In the genomic region with DNA sequence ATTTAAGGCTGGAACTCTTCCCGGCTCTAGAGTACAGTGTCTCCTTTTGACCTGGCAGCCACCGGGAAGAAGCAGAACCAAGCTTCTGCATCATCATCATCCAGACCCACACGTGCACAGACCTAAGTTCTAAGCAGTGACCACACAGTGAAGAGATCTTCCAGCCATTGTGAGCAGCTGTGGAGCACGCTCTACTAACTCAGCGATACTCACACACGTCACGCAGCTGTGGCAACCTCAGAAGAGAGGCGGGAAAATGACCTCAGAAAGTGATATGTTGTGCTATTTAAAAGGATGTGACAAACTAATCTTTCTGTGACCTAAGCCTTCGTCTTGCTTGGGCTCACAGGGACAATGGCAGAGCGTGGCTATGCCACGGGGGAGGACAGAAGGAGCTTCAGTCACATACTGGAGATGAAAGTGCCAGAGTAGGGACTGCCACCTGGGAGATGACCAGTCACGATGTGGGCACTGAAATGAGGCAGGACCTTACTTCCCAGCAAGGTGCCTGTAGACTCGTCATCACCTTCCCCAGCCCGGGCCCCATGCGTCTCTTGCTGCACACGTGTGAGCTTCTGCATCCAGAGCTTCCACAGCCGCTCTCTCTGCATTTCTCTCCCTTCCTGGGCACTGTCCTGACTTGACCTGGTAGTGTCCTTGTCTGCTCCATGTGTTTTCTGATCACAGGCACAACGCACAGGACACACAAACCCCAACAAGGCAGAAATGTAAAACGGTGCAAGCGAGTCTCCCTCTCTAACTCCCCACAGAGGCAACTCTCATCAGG, we compare ENCODE assay signal across 23 mouse cellular contexts. TPM values are rescaled to one million over a fixed set of nuclear protein-coding genes. Genes with fewer than 3 reads are reported as not detected.
DNase-seq lines count a peak whose midpoint lies in the region; TF ChIP-seq lines count a peak whose summit lies in the region.
"Had no signal": no experiment of that assay in that cellular context is flagged by ENCODE, and none has a peak within 500 bp of the region (broad histone marks: within the 10 kb centered on the region; RNA-seq: fewer than 3 reads in every experiment).

No protein-coding gene starts in this region.

- H3K4me2 ChIP-seq in CH12.LX (ENCODE audit: insufficient read depth, low read depth, poor library complexity, severe bottlenecking), result peak overlapping the region; percentile 37; the same call in 1 of the 2 replicates
- H3K4me2 ChIP-seq: embryonic facial prominence, embryonic 12.5 days; hindbrain, embryonic 14.5 days; kidney, embryonic 15.5 days; limb, embryonic 15.5 days; lung, embryonic 14.5 days; midbrain, embryonic 15.5 days; neural tube, embryonic 12.5 days had no signal

- TF ChIP-seq EP300 in CH12.LX (IDR thresholded peaks at IDR 0.05; ENCODE audit: low read length), result peak; percentile 23; the same call in 1 of the 2 replicates

- peaks cover 8% of the 10 kb centered on the region; the same call in 1 of the 2 replicates for H3K4me1 ChIP-seq in kidney, adult 2 months (ENCODE audit: control insufficient read depth, insufficient read depth, low read length)
- H3K4me1 ChIP-seq in CH12.LX (ENCODE audit: control insufficient read depth in 1 of 2, insufficient read depth in 2 of 2), result peaks cover 25 to 40% of the 10 kb centered on the region in 2 experiments
- H3K4me1 ChIP-seq: embryonic facial prominence, embryonic 12.5 days; midbrain, embryonic 15.5 days; neural tube, embryonic 12.5 days had no signal

- H3K9ac ChIP-seq in CH12.LX (ENCODE audit: insufficient read depth, low read depth), result no peak overlapping the region
- H3K9ac ChIP-seq: embryonic facial prominence, embryonic 12.5 days; hindbrain, embryonic 14.5 days; kidney, embryonic 15.5 days; limb, embryonic 15.5 days; liver, embryonic 14.5 days; lung, embryonic 14.5 days; midbrain, embryonic 15.5 days; neural tube, embryonic 12.5 days had no signal

- in situ Hi-C loops in CH12.LX (cut with MboI; ENCODE audit: low pct_ligation_motif_present, low pct_unique_long_range_greater_than_20kb, low sequenced_read_pairs), result loop anchor here (5.0 kb wide), 1 partner anchor 140 kb away; the partner anchor contains the start of gene Adam15

- intact Hi-C loops in heart, postnatal 25 days (cut with DNase I), result no loop called here

- no peak for TF ChIP-seq POLR2A in kidney, adult 2 months (IDR thresholded peaks at IDR 0.05; ENCODE audit: low read depth, low read length)
- no peak for TF ChIP-seq POLR2A in CH12.LX (IDR thresholded peaks at IDR 0.05; ENCODE audit: low read depth, low read length)

- dilution Hi-C loops in CH12.LX (cut with MboI; ENCODE audit: extremely low pct_ligation_motif_present, extremely low pct_unique_long_range_greater_than_20kb, low sequenced_read_pairs), result no loop called here

- 0 out of 2 replicates have a peak overlapping the region, but pooled peaks have one; percentile 10 for H3K27ac ChIP-seq in kidney, adult 2 months (ENCODE audit: insufficient read depth, low read depth, low read length)
- no peak overlapping the region for H3K27ac ChIP-seq in CH12.LX (ENCODE audit: insufficient read depth, low read depth)
- H3K27ac ChIP-seq: embryonic facial prominence, embryonic 12.5 days; hindbrain, embryonic 14.5 days; kidney, embryonic 15.5 days; limb, embryonic 15.5 days; liver, embryonic 14.5 days; midbrain, embryonic 15.5 days; neural tube, embryonic 12.5 days had no signal

- 49% methylated on average over 20 of the region's 20 CpGs for WGBS in kidney, adult 2 months

- H3K9me3 ChIP-seq in CH12.LX (replicated peaks; ENCODE audit: low read length), result no peaks in the 10 kb centered on the region
- H3K9me3 ChIP-seq: embryonic facial prominence, embryonic 12.5 days; kidney, embryonic 15.5 days; limb, embryonic 15.5 days; midbrain, embryonic 15.5 days; neural tube, embryonic 12.5 days had no signal

- no peaks in the 10 kb centered on the region for H3K27me3 ChIP-seq in kidney, adult 2 months (replicated peaks; ENCODE audit: control insufficient read depth, insufficient read depth, low read length)
- peaks cover 8% of the 10 kb centered on the region for H3K27me3 ChIP-seq in CH12.LX (replicated peaks)
- H3K27me3 ChIP-seq: embryonic facial prominence, embryonic 12.5 days; neural tube, embryonic 12.5 days had no signal

- DNase-seq in heart, adult 18-20 months, result peak; percentile 25 to 30
- no peak for DNase-seq in heart, postnatal 25 days (ENCODE audit: low spot score)
- no peak for DNase-seq in kidney, adult 2 months
- no peak for DNase-seq in kidney, adult 11 months
- peak; percentile 52 for DNase-seq in CH12.LX (ENCODE audit: extremely low read depth)
- peak; percentile 10 for DNase-seq in skeletal muscle tissue, adult 2 months (ENCODE audit: low read depth, low spot score)
- no peak for DNase-seq in urinary bladder, postnatal 4 days (ENCODE audit: low spot score in 2 of 2)
- DNase-seq: adrenal gland, postnatal 10 days; B cell, adult 2 months; cerebellum, adult 18-20 months; cerebellum, postnatal 25 days; kidney, postnatal 4 days had no signal

- TF ChIP-seq RAD21 in CH12.LX (IDR thresholded peaks at IDR 0.05; ENCODE audit: low read depth, low read length), result no peak

- no peaks in the 10 kb centered on the region for H3K79me2 ChIP-seq in CH12.LX (replicated peaks; ENCODE audit: control insufficient read depth, extremely low read depth, insufficient read depth, poor library complexity, severe bottlenecking)

- TF ChIP-seq CTCF in kidney, adult 2 months (conservative IDR thresholded peaks at IDR 0.05; ENCODE audit: insufficient read depth, insufficient read length, low read depth, low read length), result no peak
- TF ChIP-seq CTCF in CH12.LX (conservative IDR thresholded peaks at IDR 0.05 in 1 of 2, IDR thresholded peaks at IDR 0.05 in 1 of 2; ENCODE audit: low read depth in 2 of 2, low read length in 2 of 2), result no peak

- no peaks in the 10 kb centered on the region for H3K36me3 ChIP-seq in kidney, adult 2 months (ENCODE audit: control insufficient read depth, insufficient read depth, low read length)
- no peaks in the 10 kb centered on the region for H3K36me3 ChIP-seq in CH12.LX (replicated peaks in 1 of 2; ENCODE audit: control insufficient read depth in 1 of 2, insufficient read depth in 1 of 2, low read length in 1 of 2)
- H3K36me3 ChIP-seq: embryonic facial prominence, embryonic 12.5 days; kidney, embryonic 15.5 days; limb, embryonic 15.5 days; midbrain, embryonic 15.5 days; neural tube, embryonic 12.5 days had no signal

- no peak overlapping the region for H3K4me3 ChIP-seq in kidney, adult 2 months (ENCODE audit: insufficient read depth, low read depth, low read length)
- no peak overlapping the region for H3K4me3 ChIP-seq in CH12.LX (replicated peaks in 1 of 3; ENCODE audit: low read depth in 2 of 3, low read length in 2 of 3, poor library complexity in 1 of 3)
- H3K4me3 ChIP-seq: embryonic facial prominence, embryonic 12.5 days; kidney, embryonic 15.5 days; limb, embryonic 15.5 days; megakaryocyte, embryonic 14.5 days; midbrain, embryonic 15.5 days; neural tube, embryonic 12.5 days had no signal

TF ChIP-seq in CH12.LX, 34 proteins besides CTCF, POLR2A, EP300 and RAD21:
- TF ChIP-seq MYC (IDR thresholded peaks at IDR 0.05; ENCODE audit: low read depth, low read length) (peak; percentile 48; the same call in 1 of the 2 replicates), E2F4 (IDR thresholded peaks at IDR 0.05; ENCODE audit: insufficient replicate concordance, low read depth, low read length) (peak; percentile 77; the same call in 1 of the 2 replicates), USF2 (conservative IDR thresholded peaks at IDR 0.05; ENCODE audit: low read depth, low read length) (no peak), CHD2 (IDR thresholded peaks at IDR 0.05; ENCODE audit: low read length) (no peak), BHLHE40 (IDR thresholded peaks at IDR 0.05; ENCODE audit: low read depth, low read length) (peak; percentile 90), MAX (IDR thresholded peaks at IDR 0.05; ENCODE audit: low read length) (peak; percentile 68), JUN (IDR thresholded peaks at IDR 0.05; ENCODE audit: insufficient read depth, low read depth, low read length) (peak; percentile 16; the same call in 1 of the 2 replicates), MEF2A (IDR thresholded peaks at IDR 0.05; ENCODE audit: borderline replicate concordance, low read depth, low read length) (peak; percentile 37; the same call in 1 of the 2 replicates), TCF12 (IDR thresholded peaks at IDR 0.05; ENCODE audit: low read depth, low read length) (peak; percentile 49; the same call in 1 of the 2 replicates), ZNF384 (IDR thresholded peaks at IDR 0.05; ENCODE audit: low read depth, low read length) (no peak), MXI1 (IDR thresholded peaks at IDR 0.05; ENCODE audit: low read depth, low read length) (peak; percentile 34; the same call in 1 of the 2 replicates), ETS1 (conservative IDR thresholded peaks at IDR 0.05; ENCODE audit: low read depth, low read length) (peak; percentile 88), SIN3A (IDR thresholded peaks at IDR 0.05; ENCODE audit: low read length) (0 out of 2 replicates have a peak, but pooled peaks have one; percentile 29)

RNA-seq across cellular contexts. Expression of gene Pmvk, which starts 32.8 kb away (rescaled TPM):
- total RNA-seq in heart, adult 18-20 months (2021), result 1 to 10 TPM; 8.4 to 8.8 TPM
- 1 to 10 TPM; 7.4 to 8.4 TPM for total RNA-seq in heart, postnatal 25 days (2021)
- polyA plus RNA-seq in kidney, adult 2 months (2012; rRNA removed), result 20.6 and 27.2 TPM in 2 replicates
- total RNA-seq in CH12.LX (2012; rRNA removed) (42.1 and 50.5 TPM in 2 replicates), CH12.LX (2014; rRNA removed) (64.0 and 69.3 TPM in 2 replicates)
- polyA plus RNA-seq in CH12.LX (2012; ENCODE audit: insufficient read length, low read depth), result 42.0 and 47.1 TPM in 2 replicates

RNA-seq across cellular contexts. Expression of gene Kcnn3, which starts 32.9 kb away (rescaled TPM):
- 1 to 10 TPM; 1.5 to 2.0 TPM for total RNA-seq in heart, adult 18-20 months (2021)
- 1 to 10 TPM; 2.3 to 2.8 TPM for total RNA-seq in heart, postnatal 25 days (2021)
- polyA plus RNA-seq in kidney, adult 2 months (2012; rRNA removed), result 1.3 TPM in 2 replicates
- total RNA-seq in CH12.LX (2012; rRNA removed), result not detected in 2 replicates
- total RNA-seq in CH12.LX (2014; rRNA removed), result not detected in 2 replicates
- polyA plus RNA-seq in CH12.LX (2012; ENCODE audit: insufficient read length, low read depth), result 0.06 TPM in 1 of 2 replicates, not detected in the other
- polyA plus RNA-seq: activated CD4-positive, CD25-positive, alpha-beta regulatory T cell, adult 4 months; inflammation-experienced regulatory T-cells, adult 6 months had no signal

RNA-seq across cellular contexts. Expression of gene Pbxip1, which starts 50.6 kb away (rescaled TPM):
- total RNA-seq in heart, adult 18-20 months (2021), result 10 to 100 TPM; 70.0 to 76.0 TPM
- 10 to 100 TPM; 49.2 to 56.9 TPM for total RNA-seq in heart, postnatal 25 days (2021)
- polyA plus RNA-seq in kidney, adult 2 months (2012; rRNA removed), result 60.5 and 61.3 TPM in 2 replicates
- total RNA-seq in CH12.LX (2012; rRNA removed), result 16.3 and 18.4 TPM in 2 replicates
- 14.1 and 14.6 TPM in 2 replicates for total RNA-seq in CH12.LX (2014; rRNA removed)
- 17.3 and 17.6 TPM in 2 replicates for polyA plus RNA-seq in CH12.LX (2012; ENCODE audit: insufficient read length, low read depth)

RNA-seq across cellular contexts. Expression of gene Pygo2, which starts 57.1 kb away (rescaled TPM):
- 10 to 100 TPM; 15.3 to 17.0 TPM for total RNA-seq in heart, adult 18-20 months (2021)
- 10 to 100 TPM; 13.5 to 18.0 TPM for total RNA-seq in heart, postnatal 25 days (2021)
- 26.2 and 45.6 TPM in 2 replicates for polyA plus RNA-seq in kidney, adult 2 months (2012; rRNA removed)
- total RNA-seq in CH12.LX (2012; rRNA removed) (40.2 and 40.8 TPM in 2 replicates), CH12.LX (2014; rRNA removed) (21.5 and 21.9 TPM in 2 replicates)
- polyA plus RNA-seq in CH12.LX (2012; ENCODE audit: insufficient read length, low read depth), result 29.7 and 31.7 TPM in 2 replicates

Comparison
In these comparisons a context has a peak if more than half of its experiments do, and no peak if none do; other contexts are left out.
1. DNase-seq: peak in heart, adult 18-20 months (2 of 2), CH12.LX (single experiment) and skeletal muscle tissue, adult 2 months (single experiment); none in heart, postnatal 25 days (single experiment), kidney, adult 2 months (single experiment), kidney, adult 11 months (single experiment) and urinary bladder, postnatal 4 days (0 of 2).
2. RNA of gene Pmvk, which starts 32.8 kb away (total RNA-seq): 42.1 to 69.3 TPM in CH12.LX; 8.4 to 8.8 TPM in heart, adult 18-20 months and 7.4 to 8.4 TPM in heart, postnatal 25 days; every median in the first group is over 4 times any median in the second.